Mouse (Mus musculus): Measurements from ENCODE around the gene Lztr1. TPM values are rescaled to one million over a fixed set of nuclear protein-coding genes. Genes with fewer than 3 reads are reported as not detected.
"Not testable (repeated sequence)": the region's sequence is repeated elsewhere in the genome, so short reads cannot be mapped to it uniquely, and the experiment has no call there.

Lztr1 gene
- polyA plus RNA-seq, 1 experiment from 2014 or later = 87.3 TPM

GRCm38 (mm10) chr16:17542632-17543031 lies 34.1 kb downstream of the Lztr1 start:
- no peaks in the 10 kb centered on the region for H3K36me3 ChIP-seq
- 80% methylated on average over 2 of the region's 2 CpGs for WGBS
- no peak overlapping the region for H3K27ac ChIP-seq (replicated peaks)
- DNase-seq (ENCODE audit: low spot score) = no peak
- H3K27me3 ChIP-seq (ENCODE audit: low read depth, poor library complexity, severe bottlenecking) = peaks cover 8% of the 10 kb centered on the region
- H3K9me3 ChIP-seq (replicated peaks) = no peaks in the 10 kb centered on the region
- H3K4me3 ChIP-seq = no peak overlapping the region
- no peaks in the 10 kb centered on the region for H3K4me1 ChIP-seq

- no peak overlapping the region for H3K4me3 ChIP-seq
- H3K36me3 ChIP-seq = no peaks in the 10 kb centered on the region
- H3K27ac ChIP-seq (replicated peaks) = no peak overlapping the region
- H3K4me1 ChIP-seq = peaks cover 28% of the 10 kb centered on the region
- DNase-seq (ENCODE audit: low spot score) = no peak
- peaks cover 5% of the 10 kb centered on the region for H3K27me3 ChIP-seq (ENCODE audit: low read depth, poor library complexity, severe bottlenecking)
- 84% methylated on average over 7 of the region's 7 CpGs for WGBS
- no peaks in the 10 kb centered on the region for H3K9me3 ChIP-seq (replicated peaks)
Measured at GRCm38 (mm10) chr16:17552837-17553236, 44.3 kb downstream of the Lztr1 start.

- H3K4me3 ChIP-seq = peak overlapping the region; percentile 44
- no peaks in the 10 kb centered on the region for H3K36me3 ChIP-seq
- H3K27ac ChIP-seq (replicated peaks) = peak overlapping the region; percentile 86
- H3K9me3 ChIP-seq (replicated peaks) = no peaks in the 10 kb centered on the region
- H3K4me1 ChIP-seq = peaks cover 40% of the 10 kb centered on the region
- WGBS = 7% methylated on average over 18 of the region's 18 CpGs
- peak; percentile 51 for DNase-seq (ENCODE audit: low spot score)
- peaks cover 5% of the 10 kb centered on the region for H3K27me3 ChIP-seq (ENCODE audit: low read depth, poor library complexity, severe bottlenecking)
Measured at GRCm38 (mm10) chr16:17553910-17554685, 45.6 kb downstream of the Lztr1 start.

- Histone ChIP-seq H3K27me3 (ENCODE audit: low read depth, poor library complexity, severe bottlenecking) (peaks cover 11% of the 10 kb centered on the region), H3K4me3 (peak overlapping the region; percentile 44), H3K4me1 (peaks cover 46% of the 10 kb centered on the region), H3K27ac (replicated peaks) (peak overlapping the region; percentile 86)
- H3K36me3 ChIP-seq; H3K9me3 ChIP-seq (replicated peaks): not testable (repeated sequence)
- DNase-seq (ENCODE audit: low spot score) = peak; percentile 54
- 19% methylated on average over 4 of the region's 4 CpGs for WGBS
Measured at GRCm38 (mm10) chr16:17554702-17555101, 46.2 kb downstream of the Lztr1 start.

- WGBS = 87% methylated on average over 4 of the region's 4 CpGs
- no peak for DNase-seq (ENCODE audit: low spot score)
- Histone ChIP-seq H3K27me3 (ENCODE audit: low read depth, poor library complexity, severe bottlenecking) (peaks cover 23% of the 10 kb centered on the region), H3K4me3 (no peak overlapping the region), H3K27ac (replicated peaks) (no peak overlapping the region), H3K36me3 (no peaks in the 10 kb centered on the region), H3K9me3 (replicated peaks) (no peaks in the 10 kb centered on the region), H3K4me1 (peaks cover 61% of the 10 kb centered on the region)
Measured at GRCm38 (mm10) chr16:17556180-17556579, 47.7 kb downstream of the Lztr1 start.

GRCm38 (mm10) chr16:17556907-17557306 lies 48.4 kb downstream of the Lztr1 start:
- H3K36me3 ChIP-seq = no peaks in the 10 kb centered on the region
- no peak overlapping the region for H3K4me3 ChIP-seq
- 60% methylated on average over 4 of the region's 4 CpGs for WGBS
- H3K9me3 ChIP-seq (replicated peaks) = no peaks in the 10 kb centered on the region
- H3K4me1 ChIP-seq = peaks cover 68% of the 10 kb centered on the region
- H3K27me3 ChIP-seq (ENCODE audit: low read depth, poor library complexity, severe bottlenecking) = peaks cover 27% of the 10 kb centered on the region
- H3K27ac ChIP-seq (replicated peaks) = no peak overlapping the region
- no peak for DNase-seq (ENCODE audit: low spot score)

GRCm38 (mm10) chr16:17557947-17558480 lies 49.5 kb downstream of the Lztr1 start:
- Histone ChIP-seq H3K36me3 (no peaks in the 10 kb centered on the region), H3K9me3 (replicated peaks) (no peaks in the 10 kb centered on the region), H3K4me3 (peak overlapping the region; percentile 45), H3K27ac (replicated peaks) (peak overlapping the region; percentile 87), H3K27me3 (ENCODE audit: low read depth, poor library complexity, severe bottlenecking) (peaks cover 39% of the 10 kb centered on the region), H3K4me1 (peaks cover 77% of the 10 kb centered on the region)
- under 1% methylated on average over 5 of the region's 5 CpGs for whole genome bisulfite sequencing
- DNase-seq (ENCODE audit: low spot score) = peak; percentile 76

- peak; percentile 67 for DNase-seq (ENCODE audit: low spot score)
- no peaks in the 10 kb centered on the region for H3K9me3 ChIP-seq (replicated peaks)
- H3K27ac ChIP-seq (replicated peaks) = peak overlapping the region; percentile 87
- peaks cover 45% of the 10 kb centered on the region for H3K27me3 ChIP-seq (ENCODE audit: low read depth, poor library complexity, severe bottlenecking)
- no peaks in the 10 kb centered on the region for H3K36me3 ChIP-seq
- 0% methylated on average over 5 of the region's 5 CpGs for WGBS
- H3K4me3 ChIP-seq = peak overlapping the region; percentile 45
- H3K4me1 ChIP-seq = peaks cover 73% of the 10 kb centered on the region
Measured at GRCm38 (mm10) chr16:17558811-17559210, 50.3 kb downstream of the Lztr1 start.

- no peak for DNase-seq (ENCODE audit: low spot score)
- Histone ChIP-seq H3K36me3 (no peaks in the 10 kb centered on the region), H3K4me3 (peak overlapping the region; percentile 45), H3K27ac (replicated peaks) (peak overlapping the region; percentile 87), H3K9me3 (replicated peaks) (no peaks in the 10 kb centered on the region), H3K4me1 (peaks cover 66% of the 10 kb centered on the region), H3K27me3 (ENCODE audit: low read depth, poor library complexity, severe bottlenecking) (peaks cover 52% of the 10 kb centered on the region)
- WGBS = 64% methylated on average over 9 of the region's 9 CpGs
Measured at GRCm38 (mm10) chr16:17559396-17560027, 51.0 kb downstream of the Lztr1 start.

GRCm38 (mm10) chr16:17561128-17561750 lies 52.8 kb downstream of the Lztr1 start, which contains the start of gene Lrrc74b:
Gene Lrrc74b (minus strand): TSS chr16:17561247.
- H3K9me3 ChIP-seq (replicated peaks) = no peaks in the 10 kb centered on the region
- no peaks in the 10 kb centered on the region for H3K36me3 ChIP-seq
- H3K27ac ChIP-seq (replicated peaks) = peak within 1 kb of the TSS; percentile 76
- WGBS = under 1% methylated on average over 22 of the region's 22 CpGs
- DNase-seq (ENCODE audit: low spot score) = peak; percentile 84
- peaks cover 53% of the 10 kb centered on the region for H3K27me3 ChIP-seq (ENCODE audit: low read depth, poor library complexity, severe bottlenecking)
- H3K4me3 ChIP-seq = peak within 1 kb of the TSS; percentile 46
- peaks cover 50% of the 10 kb centered on the region for H3K4me1 ChIP-seq

GRCm38 (mm10) chr16:17561751-17562208 lies 53.3 kb downstream of the Lztr1 start, which contains the start of gene P2rx6:
Gene P2rx6 (plus strand): TSS chr16:17561885.
- Histone ChIP-seq H3K4me1 (peaks cover 50% of the 10 kb centered on the region), H3K27ac (replicated peaks) (peak within 1 kb of the TSS; percentile 76), H3K27me3 (ENCODE audit: low read depth, poor library complexity, severe bottlenecking) (peaks cover 51% of the 10 kb centered on the region), H3K4me3 (peak within 1 kb of the TSS; percentile 46), H3K9me3 (replicated peaks) (no peaks in the 10 kb centered on the region), H3K36me3 (no peaks in the 10 kb centered on the region)
- peak; percentile 73 for DNase-seq (ENCODE audit: low spot score)
- WGBS = 4% methylated on average over 10 of the region's 10 CpGs

GRCm38 (mm10) chr16:17563580-17563979 lies 55.1 kb downstream of the Lztr1 start:
- peaks cover 48% of the 10 kb centered on the region for H3K27me3 ChIP-seq (ENCODE audit: low read depth, poor library complexity, severe bottlenecking)
- WGBS = 36% methylated on average over 1 of the region's 1 CpGs
- no peak overlapping the region for H3K27ac ChIP-seq (replicated peaks)
- no peaks in the 10 kb centered on the region for H3K36me3 ChIP-seq
- DNase-seq (ENCODE audit: low spot score) = no peak
- no peaks in the 10 kb centered on the region for H3K9me3 ChIP-seq (replicated peaks)
- H3K4me3 ChIP-seq = no peak overlapping the region
- peaks cover 42% of the 10 kb centered on the region for H3K4me1 ChIP-seq
